Mouse (Mus musculus) kidney, embryonic 16.5 days (tissue): ENCODE measurements around the gene Rmi2. TPM values are rescaled to one million over a fixed set of nuclear protein-coding genes. Genes with fewer than 3 reads are reported as not detected.

ENCODE experiments used
- ATAC-seq: fragments of 200-750 bp; cut with Nextera tagmentation; 2 replicates; pipeline ENCODE4 v1.8.0; 2017; ENCODE audit warnings: moderate TSS enrichment; ENCODE audit not compliant: low FRiP score, low TSS enrichment
- H3K27ac ChIP-seq: fragments of 300-500 bp; sonication (generic); 2 replicates; pipeline ENCODE4 v1.5.1; 2014; ENCODE audit warnings: low read length
- H3K27me3 ChIP-seq: fragments of 300-500 bp; sonication (generic); 2 replicates; pipeline ENCODE4 v1.6.1; 2014; ENCODE audit warnings: low read length, control low read depth, mixed read lengths; ENCODE audit not compliant: insufficient read depth
- H3K36me3 ChIP-seq: fragments of 300-500 bp; sonication (generic); 2 replicates; pipeline ENCODE4 v1.6.1; 2014; ENCODE audit warnings: low read length, control low read depth, mixed read lengths; ENCODE audit not compliant: insufficient read depth
- H3K4me1 ChIP-seq: fragments of 300-500 bp; sonication (generic); 2 replicates; pipeline ENCODE4 v1.6.1; 2014; ENCODE audit warnings: low read length, control low read depth, mixed read lengths; ENCODE audit not compliant: insufficient read depth
- H3K4me2 ChIP-seq: fragments of 300-500 bp; sonication (generic); replicated peaks from 2 replicates; pipeline ENCODE4 v1.6.1; 2014; ENCODE audit warnings: low read depth, low read length
- H3K4me3 ChIP-seq: fragments of 300-500 bp; sonication (generic); 2 replicates; pipeline ENCODE4 v1.5.1; 2014; ENCODE audit warnings: mild to moderate bottlenecking, low read length
- H3K9ac ChIP-seq: fragments of 300-500 bp; sonication (generic); replicated peaks from 2 replicates; pipeline ENCODE4 v1.6.1; 2014; ENCODE audit warnings: low read length
- H3K9me3 ChIP-seq: fragments of 300-500 bp; sonication (generic); 2 replicates; pipeline ENCODE4 v1.6.1; 2016; ENCODE audit warnings: low read length, control low read depth
- WGBS: fragments of 180-500 bp; shearing (Covaris S2); extraction: QIAGEN DNeasy Blood & Tissue Kit; methylation state at CpG from one replicate; pipeline ENCODE4 v1.1.7; 2014; 5-methylcytosine and 5-hydroxymethylcytosine counted together
- polyA plus RNA-seq: library from polyadenylated mRNA; unstranded; fragments of >200 nt; fragmentation: Nextera tagmentation; extraction: Ambion mirVana; gene quantifications from 2 replicates; pipeline ENCODE4 v1.2.1, GENCODE M21; 2015

The Rmi2 gene
- polyA plus RNA-seq, 1 experiment from 2014 or later: 2.9 TPM

DNA sequence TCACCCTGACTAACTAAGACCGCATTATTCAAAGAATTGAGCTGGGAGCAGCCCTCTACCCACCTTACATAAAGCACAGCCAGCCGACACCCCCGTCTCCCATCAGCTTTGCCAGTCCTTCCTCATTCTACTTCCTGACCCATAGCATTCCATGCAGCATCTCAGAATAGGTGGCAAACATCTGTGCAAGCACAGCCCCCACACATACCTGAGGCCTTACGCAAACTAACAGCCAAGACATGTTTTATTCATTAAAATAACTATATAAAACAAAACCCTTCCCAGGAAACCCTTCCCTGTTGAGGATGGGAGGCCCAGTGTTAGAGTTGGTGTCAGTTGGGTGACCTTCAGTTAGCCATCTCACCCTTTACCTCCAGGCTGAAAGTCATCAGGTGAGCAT is 9.0 kb upstream of the Rmi2 start:
- no peak overlapping the region for H3K27ac ChIP-seq
- no peak overlapping the region for H3K4me3 ChIP-seq
- no peaks in the 10 kb centered on the region for H3K36me3 ChIP-seq
- 0 out of 2 replicates have a peak, but pooled peaks cover 7% of the 10 kb centered on the region for H3K4me1 ChIP-seq
- no peak for ATAC-seq
- no peak overlapping the region for H3K9ac ChIP-seq
- H3K9me3 ChIP-seq: no peaks in the 10 kb centered on the region
- H3K4me2 ChIP-seq: no peak overlapping the region
- no peaks in the 10 kb centered on the region for H3K27me3 ChIP-seq
- WGBS: 74% methylated on average over 4 of the region's 4 CpGs

DNA sequence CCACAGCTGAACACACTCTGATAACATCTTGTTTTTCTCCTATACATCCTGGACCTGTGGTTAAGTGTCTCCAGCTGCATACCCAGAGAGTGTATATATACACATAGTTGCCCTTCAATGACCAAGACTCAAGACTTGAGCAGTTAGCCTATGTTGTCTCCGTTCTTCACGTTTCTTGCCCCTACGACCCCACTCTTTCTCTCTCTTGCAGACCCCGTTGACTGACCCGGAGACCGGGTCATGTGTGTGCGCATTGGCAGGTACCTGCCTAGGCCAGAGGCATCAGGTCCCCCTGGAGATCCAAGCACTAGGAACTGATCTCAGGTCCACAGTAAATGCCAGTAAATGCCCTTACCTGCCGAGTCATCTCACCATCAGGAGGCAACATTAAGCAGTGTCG is 7.6 kb upstream of the Rmi2 start:
- no peak for ATAC-seq

DNA sequence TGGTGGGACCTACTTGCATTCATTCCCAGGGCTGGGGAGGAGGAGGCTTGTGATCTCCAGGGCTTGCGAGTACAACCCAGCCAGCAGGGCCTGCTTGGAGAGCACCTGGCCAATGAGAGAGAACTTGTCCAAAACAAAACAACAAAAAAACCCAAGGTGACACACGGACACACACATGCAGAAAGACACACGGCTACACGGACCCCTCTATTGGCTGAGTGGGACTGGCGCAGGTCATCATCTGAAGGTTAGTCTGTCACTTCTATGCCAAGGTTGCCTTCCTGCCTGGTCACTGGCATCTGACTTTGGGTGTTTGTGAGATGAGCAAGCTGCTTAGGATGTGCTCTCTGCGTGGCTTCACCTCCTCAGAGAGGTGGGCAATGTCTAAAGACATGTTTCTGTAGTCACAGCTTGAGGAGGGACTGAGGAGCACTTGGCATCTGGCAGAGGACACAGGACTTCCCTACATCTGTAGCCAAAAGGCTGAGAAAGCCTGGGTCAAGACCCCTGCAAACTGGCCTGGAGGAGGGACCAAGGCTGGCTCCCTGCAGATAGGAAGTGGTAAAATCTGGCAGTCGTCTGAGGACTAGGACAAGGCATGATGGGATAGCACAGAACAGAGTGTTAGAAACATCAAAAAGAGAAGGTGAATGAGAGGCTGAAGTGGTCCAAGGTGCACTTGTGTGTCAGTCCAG is 6.9 kb upstream of the Rmi2 start:
- 78% methylated on average over 7 of the region's 7 CpGs for WGBS
- H3K36me3 ChIP-seq: no peaks in the 10 kb centered on the region
- no peak for ATAC-seq

More for the DNA sequence above, 7.6 kb upstream of the Rmi2 start:
- no peak overlapping the region for H3K4me3 ChIP-seq
- H3K27ac ChIP-seq: no peak overlapping the region
- 90% methylated on average over 9 of the region's 9 CpGs for WGBS
- no peaks in the 10 kb centered on the region for H3K36me3 ChIP-seq
- H3K9ac ChIP-seq: no peak overlapping the region
- no peaks in the 10 kb centered on the region for H3K27me3 ChIP-seq
- no peaks in the 10 kb centered on the region for H3K9me3 ChIP-seq
- H3K4me1 ChIP-seq: 0 out of 2 replicates have a peak, but pooled peaks cover 7% of the 10 kb centered on the region
- H3K4me2 ChIP-seq: no peak overlapping the region

DNA sequence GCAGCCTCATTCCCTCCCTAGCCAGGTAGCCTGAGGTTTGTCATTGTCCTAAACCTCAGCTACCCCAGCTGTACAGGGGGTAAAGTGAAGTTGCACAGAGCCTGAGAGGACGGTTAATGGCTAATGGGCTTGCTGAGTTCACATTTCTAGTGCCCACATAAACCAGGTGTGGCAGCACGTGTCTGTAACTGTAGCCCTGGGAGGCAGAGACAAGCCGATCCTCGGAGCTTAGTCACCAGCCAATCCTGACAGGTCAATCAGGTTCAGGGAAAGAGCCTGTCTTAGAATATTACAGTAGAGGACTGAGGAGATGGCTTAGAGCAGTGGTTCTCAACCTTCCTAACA is 6.4 kb upstream of the Rmi2 start:
- Histone ChIP-seq H3K27ac (no peak overlapping the region), H3K4me1 (0 out of 2 replicates have a peak, but pooled peaks cover 7% of the 10 kb centered on the region), H3K36me3 (no peaks in the 10 kb centered on the region), H3K9ac (no peak overlapping the region), H3K27me3 (no peaks in the 10 kb centered on the region), H3K9me3 (no peaks in the 10 kb centered on the region), H3K4me2 (no peak overlapping the region), H3K4me3 (no peak overlapping the region)
- ATAC-seq: no peak
- 61% methylated on average over 4 of the region's 4 CpGs for WGBS

More for the DNA sequence above, 6.9 kb upstream of the Rmi2 start:
- Histone ChIP-seq H3K27ac (no peak overlapping the region), H3K4me3 (no peak overlapping the region), H3K9ac (no peak overlapping the region), H3K4me1 (0 out of 2 replicates have a peak, but pooled peaks cover 7% of the 10 kb centered on the region), H3K9me3 (no peaks in the 10 kb centered on the region), H3K27me3 (no peaks in the 10 kb centered on the region), H3K4me2 (no peak overlapping the region)

DNA sequence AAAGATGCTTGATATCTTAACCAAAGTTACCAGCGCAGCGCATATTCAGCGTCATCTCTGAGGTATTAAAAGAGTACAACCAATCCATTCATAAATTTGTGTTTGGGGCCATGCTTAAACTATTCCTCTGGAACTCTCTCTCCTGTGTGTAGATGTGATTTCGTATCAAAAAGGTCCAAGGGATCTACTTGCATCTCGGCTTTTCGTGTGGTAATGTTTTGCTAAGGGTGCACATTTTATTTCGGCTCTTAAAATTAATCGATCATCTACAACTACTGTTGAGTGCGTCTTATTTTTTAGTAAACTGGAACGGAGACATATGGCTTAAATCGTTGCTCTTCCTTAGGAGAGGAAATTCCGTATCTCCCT is 333 bp upstream of the Rmi2 start:
- Histone ChIP-seq H3K36me3 (no peaks in the 10 kb centered on the region), H3K27ac (no peak overlapping the region), H3K4me1 (peaks cover 26% of the 10 kb centered on the region), H3K4me2 (peak overlapping the region; percentile 74), H3K9ac (peak overlapping the region; percentile 81), H3K4me3 (peak overlapping the region; percentile 71), H3K9me3 (no peaks in the 10 kb centered on the region), H3K27me3 (no peaks in the 10 kb centered on the region)
- 12% methylated on average over 12 of the region's 12 CpGs for WGBS
- no peak for ATAC-seq

DNA sequence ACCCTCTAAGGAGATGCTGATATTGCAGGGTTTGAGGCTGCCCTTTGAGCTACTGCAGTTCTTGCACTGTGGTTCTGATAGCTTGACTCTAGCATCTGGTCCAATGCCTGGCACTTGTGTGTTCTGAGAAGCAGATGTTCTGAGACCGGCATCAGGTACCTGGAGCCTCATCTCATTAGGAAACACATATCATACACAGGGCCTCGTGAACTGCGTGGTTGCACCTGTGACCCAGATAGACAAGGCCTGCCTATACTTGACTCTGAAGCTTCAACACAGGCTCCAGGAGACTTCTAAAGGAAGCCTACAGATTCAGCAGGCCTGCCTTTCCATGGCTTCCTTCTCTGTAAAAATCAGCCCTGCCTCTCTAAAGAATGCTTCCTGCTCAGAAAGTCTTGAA is 1.5 kb downstream of the Rmi2 start:
- Histone ChIP-seq H3K36me3 (peaks cover 5% of the 10 kb centered on the region; the same call in 1 of the 2 replicates), H3K9me3 (no peaks in the 10 kb centered on the region), H3K27ac (no peak overlapping the region), H3K27me3 (no peaks in the 10 kb centered on the region), H3K9ac (no peak overlapping the region), H3K4me3 (no peak overlapping the region), H3K4me1 (peaks cover 28% of the 10 kb centered on the region), H3K4me2 (no peak overlapping the region)
- 81% methylated on average over 3 of the region's 3 CpGs for WGBS
- ATAC-seq: no peak

DNA sequence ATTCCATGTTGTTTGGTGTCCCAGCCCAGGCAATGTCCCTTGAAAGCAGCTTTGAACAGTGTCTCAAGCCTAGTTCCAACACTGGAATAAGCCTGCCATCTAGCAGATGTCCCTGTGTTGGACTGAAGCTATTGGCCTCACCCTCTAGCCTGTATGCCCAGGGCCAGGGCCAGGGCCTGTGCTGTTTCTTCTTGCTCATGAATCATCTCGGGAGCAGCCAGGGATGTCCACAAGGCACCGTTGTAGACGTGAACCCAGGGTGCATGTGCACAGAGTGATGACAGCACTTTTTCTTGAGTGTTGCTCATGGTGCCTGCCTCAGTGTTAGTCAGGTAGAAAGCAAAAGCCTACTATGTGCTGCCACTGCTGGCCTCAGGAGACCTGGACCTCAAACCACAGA is 2.4 kb downstream of the Rmi2 start:
- no peak overlapping the region for H3K4me3 ChIP-seq
- H3K9me3 ChIP-seq: no peaks in the 10 kb centered on the region
- no peak overlapping the region for H3K4me2 ChIP-seq
- no peak overlapping the region for H3K9ac ChIP-seq
- no peak for ATAC-seq
- 68% methylated on average over 3 of the region's 3 CpGs for WGBS
- H3K4me1 ChIP-seq: peaks cover 29% of the 10 kb centered on the region
- H3K36me3 ChIP-seq: peaks cover 5% of the 10 kb centered on the region; the same call in 1 of the 2 replicates
- H3K27ac ChIP-seq: no peak overlapping the region
- no peaks in the 10 kb centered on the region for H3K27me3 ChIP-seq

DNA sequence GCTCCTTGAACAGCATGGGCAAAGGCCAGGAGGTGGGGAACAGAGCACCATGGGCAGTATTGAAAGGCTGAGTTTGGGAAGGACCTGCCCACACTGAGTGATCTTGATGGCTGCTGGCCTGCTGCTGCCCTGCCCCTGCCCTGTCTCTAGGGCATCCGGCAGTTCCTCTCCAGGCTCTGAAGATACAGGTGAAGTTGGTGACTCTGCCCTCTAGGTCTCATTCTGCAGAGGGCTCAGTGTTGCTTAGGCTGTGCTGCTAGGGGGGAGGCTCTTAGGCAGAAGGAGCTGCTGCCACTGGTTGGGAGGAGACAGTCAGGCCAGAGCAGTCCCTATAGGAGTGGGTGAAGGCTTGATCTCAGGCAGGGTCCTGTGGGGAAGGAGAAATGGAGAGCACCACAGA is 3.0 kb downstream of the Rmi2 start:
- H3K4me1 ChIP-seq: peaks cover 36% of the 10 kb centered on the region
- peak overlapping the region; percentile 81 for H3K27ac ChIP-seq
- no peaks in the 10 kb centered on the region for H3K9me3 ChIP-seq
- H3K27me3 ChIP-seq: no peaks in the 10 kb centered on the region
- no peak overlapping the region for H3K4me3 ChIP-seq
- peak overlapping the region; percentile 0; the same call in 1 of the 2 replicates for H3K4me2 ChIP-seq
- ATAC-seq: no peak; the same call in 1 of the 2 replicates
- H3K36me3 ChIP-seq: peaks cover 5% of the 10 kb centered on the region; the same call in 1 of the 2 replicates
- H3K9ac ChIP-seq: 0 out of 2 replicates have a peak overlapping the region, but pooled peaks have one; percentile 7
- WGBS: 69% methylated on average over 1 of the region's 1 CpGs

DNA sequence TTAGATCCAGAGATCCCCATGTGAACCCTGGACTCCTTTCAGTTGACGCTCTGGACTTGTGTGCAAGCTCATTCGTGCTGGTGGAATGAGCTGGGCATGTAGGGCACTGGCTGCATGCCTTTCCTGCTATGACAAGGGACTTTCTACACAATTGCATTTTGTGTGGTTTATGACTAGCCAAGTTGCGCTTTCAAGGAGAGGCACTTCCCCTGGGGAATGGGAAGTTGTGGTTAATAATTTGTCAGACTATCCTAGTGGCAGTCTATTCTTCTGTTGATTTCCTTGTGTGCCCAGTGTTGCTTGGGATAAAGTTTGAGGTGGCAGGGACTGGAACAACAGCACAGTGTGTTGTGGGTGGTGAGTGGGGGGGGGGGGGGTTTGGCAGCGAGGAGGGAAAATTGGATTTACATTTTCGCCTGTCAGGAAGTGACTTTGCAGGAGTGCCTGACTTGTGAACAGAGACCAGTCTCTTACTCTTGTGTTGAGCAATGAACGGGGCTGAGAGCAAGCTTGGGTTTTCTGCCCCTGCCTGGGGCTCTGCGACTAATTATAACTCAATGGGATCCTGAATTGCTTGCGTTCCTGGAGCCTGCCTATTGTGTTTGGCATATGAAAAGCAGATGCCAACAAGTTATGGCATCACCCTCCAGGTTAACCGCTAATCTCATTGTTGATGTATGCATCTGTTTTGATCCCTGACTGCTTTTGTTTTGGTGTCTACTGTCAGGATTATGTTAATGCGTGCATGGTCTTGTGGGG is 3.8 kb downstream of the Rmi2 start:
- H3K4me2 ChIP-seq: peak overlapping the region; percentile 0
- ATAC-seq: peak; percentile 26
- H3K36me3 ChIP-seq: peaks cover 5% of the 10 kb centered on the region; the same call in 1 of the 2 replicates
- H3K4me3 ChIP-seq: no peak overlapping the region
- H3K9me3 ChIP-seq: no peaks in the 10 kb centered on the region
- 52% methylated on average over 10 of the region's 10 CpGs for WGBS
- H3K9ac ChIP-seq: no peak overlapping the region
- peaks cover 42% of the 10 kb centered on the region for H3K4me1 ChIP-seq
- H3K27ac ChIP-seq: peak overlapping the region; percentile 81
- no peaks in the 10 kb centered on the region for H3K27me3 ChIP-seq

DNA sequence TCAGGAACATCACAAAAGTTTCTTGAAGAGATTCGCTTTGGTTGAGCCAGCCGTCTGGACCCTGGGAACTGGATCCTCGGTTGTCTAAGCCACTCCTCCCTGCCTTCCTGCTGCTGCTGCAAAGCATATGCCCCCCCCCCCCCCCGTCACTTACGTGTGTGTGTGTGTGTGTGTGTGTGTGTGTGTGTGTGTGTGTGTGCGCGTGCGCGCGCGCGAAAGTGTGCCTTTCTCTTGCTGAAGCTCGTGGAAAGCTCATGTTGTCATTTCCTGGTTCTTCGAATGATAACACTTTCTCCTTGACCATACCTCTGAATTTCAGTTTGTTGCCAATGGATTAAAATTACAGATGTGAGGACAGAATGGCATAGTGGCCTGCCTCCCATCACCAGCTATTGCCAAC is 5.2 kb downstream of the Rmi2 start:
- no peak overlapping the region for H3K9ac ChIP-seq
- WGBS: 87% methylated on average over 10 of the region's 14 CpGs
- ATAC-seq: no peak
- no peaks in the 10 kb centered on the region for H3K9me3 ChIP-seq
- H3K4me1 ChIP-seq: peaks cover 45% of the 10 kb centered on the region
- H3K27ac ChIP-seq: no peak overlapping the region
- H3K4me3 ChIP-seq: no peak overlapping the region
- no peak overlapping the region for H3K4me2 ChIP-seq
- peaks cover 5% of the 10 kb centered on the region; the same call in 1 of the 2 replicates for H3K36me3 ChIP-seq
- no peaks in the 10 kb centered on the region for H3K27me3 ChIP-seq
